Mouse (Mus musculus) myocyte (in vitro differentiated cells): ENCODE results near the gene Wdr77.

ENCODE experiments used
- MYOD1 ChIP-seq, 3 experiments: IDR thresholded peaks; one replicate each; pipeline ENCODE4 v1.6.1; 2011; ENCODE audit warnings: control low read depth in 2 of 3, low read depth in 2 of 3, mild to moderate bottlenecking in 2 of 3, moderate library complexity in 1 of 3; ENCODE audit not compliant: insufficient read length in 2 of 3, control insufficient read depth in 1 of 3
- POLR2A ChIP-seq: IDR thresholded peaks from one replicate; pipeline ENCODE4 v1.6.1; 2011; ENCODE audit warnings: low read depth, mild to moderate bottlenecking, control low read depth, moderate library complexity; ENCODE audit not compliant: insufficient read length
- POLR2AphosphoS2 ChIP-seq: IDR thresholded peaks from one replicate; pipeline ENCODE4 v1.6.1; 2011; ENCODE audit warnings: low read depth, control low read depth; ENCODE audit not compliant: insufficient read length
- SRF ChIP-seq: IDR thresholded peaks from one replicate; pipeline ENCODE4 v1.6.1; 2011; ENCODE audit warnings: low read depth; ENCODE audit not compliant: control insufficient read depth, insufficient read length
- TCF12 ChIP-seq: IDR thresholded peaks from one replicate; pipeline ENCODE4 v1.6.1; 2011; ENCODE audit warnings: mild to moderate bottlenecking, control low read depth; ENCODE audit not compliant: poor library complexity, insufficient read depth, severe bottlenecking
- USF1 ChIP-seq: IDR thresholded peaks from one replicate; pipeline ENCODE4 v1.6.1; 2011; ENCODE audit warnings: low read depth, mild to moderate bottlenecking, control low read depth, moderate library complexity

DNA sequence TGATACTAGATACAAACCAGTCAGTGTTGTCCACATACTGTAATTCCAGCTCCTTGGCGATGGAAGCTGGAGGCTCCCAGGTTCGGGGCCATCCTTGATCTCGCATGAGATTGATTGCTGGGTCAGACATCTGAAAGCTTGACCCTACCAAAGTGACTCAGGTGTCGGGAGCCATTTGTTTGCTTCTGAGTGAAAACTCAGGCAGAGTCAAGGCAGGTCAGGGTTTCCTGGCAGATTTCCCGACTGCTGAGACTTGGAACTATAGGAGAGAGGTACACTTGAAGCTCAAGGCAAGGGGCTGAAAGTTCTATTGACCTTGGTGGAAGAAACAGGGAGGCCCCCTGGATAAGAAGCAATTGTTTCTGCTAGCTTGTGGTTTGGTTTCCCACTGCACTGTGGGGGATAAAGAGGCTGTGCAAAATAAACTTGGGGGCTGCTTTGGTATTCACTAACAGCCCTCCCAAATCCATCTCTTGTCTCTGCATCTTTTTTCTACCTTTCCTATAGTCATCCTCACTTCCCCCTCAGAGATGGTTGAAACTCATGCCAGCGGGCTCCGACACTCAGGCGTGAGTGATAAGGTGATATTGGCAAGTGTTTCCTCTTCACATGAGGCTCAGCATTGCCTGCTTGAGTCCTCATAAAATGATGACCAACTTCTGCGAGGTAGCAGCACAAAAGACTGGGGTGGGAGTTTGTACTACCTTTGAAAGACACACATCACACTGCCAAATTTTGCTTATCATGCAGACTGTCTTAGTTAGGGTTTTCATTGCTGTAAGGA, 46.9 kb upstream of the Wdr77 start:
- TF ChIP-seq SRF, result no peak
- no peak for TF ChIP-seq POLR2A
- no peak for TF ChIP-seq TCF12
- no peak for TF ChIP-seq USF1
- no peak for TF ChIP-seq MYOD1 (IDR thresholded peaks at IDR 0.05; ENCODE audit: control insufficient read depth in 1 of 3, insufficient read length in 2 of 3, low read depth in 2 of 3)
- no peak for TF ChIP-seq POLR2AphosphoS2
